ENCODE assay signal across 36 mouse cellular contexts in genomic region chr2:36032884-36033283, GRCm38 (mm10). TPM values are rescaled to one million over a fixed set of nuclear protein-coding genes. Genes with fewer than 3 reads are reported as not detected.
DNase-seq lines count a peak whose midpoint lies in the region; ATAC-seq lines count a peak whose summit lies in the region.
"Had no signal": no experiment of that assay in that cellular context is flagged by ENCODE, and none has a peak within 500 bp of the region (broad histone marks: within the 10 kb centered on the region; RNA-seq: fewer than 3 reads in every experiment).

No protein-coding gene starts in this region.

- WGBS in lung, embryonic 16.5 days = 66% methylated on average over 7 of the region's 7 CpGs

- peaks cover 2% of the 10 kb centered on the region; the same call in 1 of the 2 replicates for H3K4me1 ChIP-seq in lung, embryonic 16.5 days (replicated peaks; ENCODE audit: control insufficient read depth, insufficient read depth, low read length)
- H3K4me1 ChIP-seq: embryonic facial prominence, embryonic 13.5 days; forebrain, embryonic 10.5 days; forebrain, embryonic 15.5 days; hindbrain, embryonic 15.5 days; limb, embryonic 13.5 days; midbrain, embryonic 12.5 days; neural tube, embryonic 13.5 days had no signal

- H3K4me2 ChIP-seq in lung, embryonic 16.5 days (ENCODE audit: low read depth, low read length) = no peak overlapping the region
- H3K4me2 ChIP-seq: embryonic facial prominence, embryonic 13.5 days; forebrain, embryonic 15.5 days; hindbrain, embryonic 15.5 days; limb, embryonic 13.5 days; liver, embryonic 11.5 days; midbrain, embryonic 12.5 days; neural tube, embryonic 13.5 days had no signal

- H3K36me3 ChIP-seq in lung, embryonic 16.5 days (ENCODE audit: control insufficient read depth, insufficient read depth, low read length) = peaks cover 7% of the 10 kb centered on the region

- no peaks in the 10 kb centered on the region for H3K27me3 ChIP-seq in lung, embryonic 16.5 days (ENCODE audit: control insufficient read depth, insufficient read depth, low read depth, low read length)
- H3K27me3 ChIP-seq: embryonic facial prominence, embryonic 13.5 days; forebrain, embryonic 15.5 days; hindbrain, embryonic 15.5 days; limb, embryonic 13.5 days; midbrain, embryonic 12.5 days; neural tube, embryonic 13.5 days; Patski had no signal

- no peaks in the 10 kb centered on the region for H3K9me3 ChIP-seq in lung, embryonic 16.5 days (ENCODE audit: control insufficient read depth, low read length)
- H3K9me3 ChIP-seq: embryonic facial prominence, embryonic 13.5 days; forebrain, embryonic 10.5 days; forebrain, embryonic 15.5 days; G1E; hindbrain, embryonic 10.5 days; hindbrain, embryonic 15.5 days; limb, embryonic 13.5 days; midbrain, embryonic 12.5 days; neural tube, embryonic 13.5 days had no signal

- H3K27ac ChIP-seq in lung, embryonic 16.5 days (ENCODE audit: low read length) = no peak overlapping the region
- H3K27ac ChIP-seq: embryonic facial prominence, embryonic 13.5 days; forebrain, embryonic 10.5 days; forebrain, embryonic 15.5 days; hindbrain, embryonic 10.5 days; hindbrain, embryonic 15.5 days; limb, embryonic 13.5 days; midbrain, embryonic 12.5 days; neural tube, embryonic 13.5 days; stomach, postnatal 0 days had no signal

- ATAC-seq in lung, embryonic 16.5 days (ENCODE audit: low read depth) = peak; percentile 56; the same call in 1 of the 2 replicates
- ATAC-seq: forebrain, embryonic 15.5 days; inflammation-experienced regulatory T-cells, adult 6 months; Patski had no signal

- H3K4me3 ChIP-seq in lung, embryonic 16.5 days (ENCODE audit: low read length) = no peak overlapping the region
- H3K4me3 ChIP-seq: embryonic facial prominence, embryonic 13.5 days; forebrain, embryonic 10.5 days; forebrain, embryonic 15.5 days; hindbrain, embryonic 10.5 days; hindbrain, embryonic 15.5 days; limb, embryonic 13.5 days; megakaryocyte, embryonic 14.5 days; midbrain, embryonic 12.5 days; myocyte; neural tube, embryonic 13.5 days had no signal

- H3K9ac ChIP-seq in lung, embryonic 16.5 days (ENCODE audit: low read length) = no peak overlapping the region
- H3K9ac ChIP-seq: embryonic facial prominence, embryonic 13.5 days; forebrain, embryonic 15.5 days; hindbrain, embryonic 15.5 days; limb, embryonic 13.5 days; midbrain, embryonic 12.5 days; neural tube, embryonic 13.5 days had no signal

- DNase-seq in adrenal gland, postnatal 36 days = peak; percentile 9 to 23
- DNase-seq in adrenal gland, postnatal 10 days = no peak
- peak; percentile 35 for DNase-seq in kidney, postnatal 10 days
- no peak for DNase-seq in kidney, adult 18-20 months
- DNase-seq in lung, postnatal 36 days = no peak
- DNase-seq in MN1 (ENCODE audit: low spot score) = no peak
- DNase-seq: cerebellum, adult 11-12 months; cerebellum, adult 9-11 months; gastrocnemius, postnatal 36 days; heart, postnatal 14 days; kidney, adult 8-10 months; lung, adult 18-20 months; right cerebral cortex, postnatal 4 days; thymus, adult 18-20 months; thymus, postnatal 25 days had no signal

RNA-seq across cellular contexts. Expression of gene Ndufa8, which starts 16.3 kb away (rescaled TPM):
- 100 to 1,000 TPM; 205 to 220 TPM for total RNA-seq in adrenal gland, postnatal 36 days (2021)
- total RNA-seq in adrenal gland, postnatal 10 days (2021) = 100 to 1,000 TPM; 419 to 460 TPM
- polyA plus RNA-seq in lung, embryonic 16.5 days (2015; fragmentation: Nextera tagmentation; extraction: Ambion mirVana) = 239 and 249 TPM in 2 replicates

RNA-seq across cellular contexts. Expression of gene Morn5, which starts 16.4 kb away (rescaled TPM):
- total RNA-seq in adrenal gland, postnatal 36 days (2021) = 1 to 10 TPM in 1 of 2 experiments, under 1 TPM in 1; 0.56 to 1.1 TPM
- not detected for total RNA-seq in adrenal gland, postnatal 10 days (2021)
- 9.6 and 11.1 TPM in 2 replicates for polyA plus RNA-seq in lung, embryonic 16.5 days (2015; fragmentation: Nextera tagmentation; extraction: Ambion mirVana)
- total RNA-seq: common myeloid progenitor, adult 5-6 weeks; gastrocnemius, adult 18-20 months; gastrocnemius, postnatal 36 days; heart, adult 8-10 months; heart, postnatal 14 days had no signal
- polyA plus RNA-seq: embryonic facial prominence, embryonic 13.5 days; G1E; heart, embryonic 14.5 days; inflammation-experienced regulatory T-cells, adult 6 months; liver, embryonic 11.5 days; spleen, adult 2 months; stomach, postnatal 0 days had no signal

RNA-seq across cellular contexts. Expression of gene Ttll11, which starts 53.2 kb away (rescaled TPM):
- total RNA-seq in adrenal gland, postnatal 36 days (2021) = 10 to 100 TPM in 1 of 2 experiments, 1 to 10 TPM in 1; 1.7 to 23.0 TPM
- 1 to 10 TPM in 1 of 2 experiments, under 1 TPM in 1; 0.84 to 2.2 TPM for total RNA-seq in adrenal gland, postnatal 10 days (2021)
- 0.55 and 0.60 TPM in 2 replicates for polyA plus RNA-seq in lung, embryonic 16.5 days (2015; fragmentation: Nextera tagmentation; extraction: Ambion mirVana)
- polyA plus RNA-seq: inflammation-experienced regulatory T-cells, adult 6 months had no signal

Comparison
In these comparisons a context has a peak if more than half of its experiments do, and no peak if none do; other contexts are left out.
1. DNase-seq: peak in adrenal gland, postnatal 36 days (2 of 2) and kidney, postnatal 10 days (single experiment); none in adrenal gland, postnatal 10 days (single experiment), kidney, adult 18-20 months (single experiment), lung, postnatal 36 days (single experiment) and MN1 (single experiment).